Mouse (Mus musculus) heart, embryonic 10.5 days (tissue): ENCODE measurements around the gene Gna15. TPM values are rescaled to one million over a fixed set of nuclear protein-coding genes. Genes with fewer than 3 reads are reported as not detected.
A peak's percentile ranks its signal among the peaks of the same experiment; 100 is the strongest.

Experiments
- DNase-seq: peaks from one replicate; pipeline ENCODE4 v3.0.0-alpha.2; 2017; ENCODE audit warnings: low spot score
- H3K27ac ChIP-seq: fragments of 300-500 bp; sonication (generic); 2 replicates; pipeline ENCODE4 v1.5.1; 2016; ENCODE audit warnings: mild to moderate bottlenecking
- H3K27me3 ChIP-seq: fragments of 300-500 bp; sonication (generic); 2 replicates; pipeline ENCODE4 v1.6.1; 2016; ENCODE audit warnings: mild to moderate bottlenecking; ENCODE audit not compliant: poor library complexity, insufficient read depth, severe bottlenecking
- H3K36me3 ChIP-seq: fragments of 300-500 bp; sonication (generic); 2 replicates; pipeline ENCODE4 v1.6.1; 2016; ENCODE audit warnings: mild to moderate bottlenecking, moderate library complexity
- H3K4me1 ChIP-seq: fragments of 300-500 bp; sonication (generic); 2 replicates; pipeline ENCODE4 v1.6.1; 2016; ENCODE audit warnings: mild to moderate bottlenecking
- H3K4me3 ChIP-seq: fragments of 300-500 bp; sonication (generic); 2 replicates; pipeline ENCODE4 v1.5.1; 2016; ENCODE audit warnings: mild to moderate bottlenecking, moderate library complexity
- H3K9me3 ChIP-seq: fragments of 300-500 bp; sonication (generic); 2 replicates; pipeline ENCODE4 v1.6.1; 2016; ENCODE audit warnings: mild to moderate bottlenecking, moderate library complexity
- WGBS: fragments of 180-500 bp; shearing (Covaris S2); methylation state at CpG from one replicate; pipeline ENCODE4 v1.1.7; 2016; 5-methylcytosine and 5-hydroxymethylcytosine counted together
- polyA plus RNA-seq: library from polyadenylated mRNA; unstranded; fragments of >200 nt; fragmentation: Nextera tagmentation; extraction: Ambion mirVana; gene quantifications from 2 replicates; pipeline ENCODE4 v1.2.1, GENCODE M21; 2016

The Gna15 gene
- polyA plus RNA-seq, 1 experiment from 2014 or later = 2.8 TPM

GRCm38 (mm10) chr10:81536734-81537133, 12.7 kb upstream of the Gna15 start:
- no peak overlapping the region for H3K27ac ChIP-seq
- peaks cover 44% of the 10 kb centered on the region for H3K4me1 ChIP-seq
- DNase-seq = no peak
- no peaks in the 10 kb centered on the region for H3K9me3 ChIP-seq
- WGBS = 69% methylated on average over 6 of the region's 6 CpGs
- peaks cover 58% of the 10 kb centered on the region for H3K36me3 ChIP-seq
- no peak overlapping the region for H3K4me3 ChIP-seq
- no peaks in the 10 kb centered on the region for H3K27me3 ChIP-seq

- Histone ChIP-seq H3K9me3 (no peaks in the 10 kb centered on the region), H3K4me3 (no peak overlapping the region), H3K27me3 (no peaks in the 10 kb centered on the region), H3K36me3 (peaks cover 71% of the 10 kb centered on the region), H3K27ac (no peak overlapping the region), H3K4me1 (peaks cover 36% of the 10 kb centered on the region)
- no peak for DNase-seq
- WGBS = 57% methylated on average over 16 of the region's 16 CpGs
Observed at GRCm38 (mm10) chr10:81534826-81535225, 10.8 kb upstream of the Gna15 start.

DNA sequence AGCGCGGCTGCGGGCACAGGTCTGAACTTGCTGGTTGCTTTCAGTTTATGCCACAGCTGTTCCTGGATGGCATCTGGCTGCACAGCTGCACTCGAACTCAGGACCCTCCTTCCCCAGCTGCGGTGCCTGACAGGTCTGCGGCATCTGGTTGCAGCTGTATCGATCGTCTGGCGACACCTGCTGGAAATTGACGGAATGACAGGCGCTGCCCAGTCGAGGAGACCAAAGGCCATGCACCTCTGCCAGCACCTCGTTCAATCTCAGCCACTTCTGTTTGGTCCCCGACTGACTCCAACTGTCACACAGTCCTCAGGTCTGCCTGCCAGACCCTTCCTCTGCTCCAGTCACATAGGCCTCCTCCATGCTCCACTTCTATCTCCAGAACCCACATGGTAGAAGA, 2.8 kb upstream of the Gna15 start:
- H3K4me1 ChIP-seq = peaks cover 22% of the 10 kb centered on the region
- WGBS = 10% methylated on average over 14 of the region's 14 CpGs
- peaks cover 28% of the 10 kb centered on the region for H3K36me3 ChIP-seq
- H3K27me3 ChIP-seq = peaks cover 7% of the 10 kb centered on the region; the same call in 1 of the 2 replicates
- H3K27ac ChIP-seq = no peak overlapping the region
- H3K4me3 ChIP-seq = no peak overlapping the region
- peak; percentile 86 for DNase-seq
- no peaks in the 10 kb centered on the region for H3K9me3 ChIP-seq

DNA sequence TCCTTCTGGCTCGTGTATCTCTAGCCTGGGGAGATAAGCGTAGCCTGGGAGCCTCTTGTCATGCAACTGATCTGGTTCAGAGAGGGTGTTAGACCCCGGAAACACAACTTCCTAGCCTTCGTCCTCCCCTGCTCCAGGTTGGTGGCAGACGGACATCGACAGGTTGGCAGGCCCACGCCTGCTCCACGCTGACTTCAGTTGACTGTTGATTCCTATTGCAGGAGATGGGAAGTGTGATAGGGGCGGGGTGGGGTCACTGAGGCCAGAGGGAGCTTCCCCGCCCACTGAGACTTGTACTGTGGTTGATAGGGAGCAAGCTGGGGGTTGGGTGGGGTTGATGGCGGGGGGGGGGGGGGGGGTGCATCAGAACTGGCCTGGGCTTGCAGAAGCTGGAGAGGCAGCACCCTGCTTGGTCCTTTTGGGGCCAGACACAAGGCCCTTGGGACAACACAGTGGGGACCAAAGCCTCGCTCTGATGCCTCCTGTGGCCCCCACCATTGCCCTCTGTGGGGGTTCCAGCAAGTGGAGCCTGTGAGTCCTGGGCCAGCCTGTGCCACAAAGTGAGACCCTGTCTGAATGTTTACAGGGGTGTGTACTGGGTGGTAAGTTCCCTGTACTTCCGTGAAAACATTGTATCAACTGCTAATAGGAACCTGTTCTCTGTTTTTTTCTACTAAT, 1.1 kb upstream of the Gna15 start:
- H3K9me3 ChIP-seq = no peaks in the 10 kb centered on the region
- WGBS = 34% methylated on average over 12 of the region's 13 CpGs
- no peak for DNase-seq
- no peak overlapping the region for H3K4me3 ChIP-seq
- H3K4me1 ChIP-seq = peaks cover 22% of the 10 kb centered on the region
- H3K27ac ChIP-seq = peak overlapping the region; percentile 62; the same call in 1 of the 2 replicates
- H3K36me3 ChIP-seq = peaks cover 13% of the 10 kb centered on the region
- peaks cover 7% of the 10 kb centered on the region; the same call in 1 of the 2 replicates for H3K27me3 ChIP-seq

DNA sequence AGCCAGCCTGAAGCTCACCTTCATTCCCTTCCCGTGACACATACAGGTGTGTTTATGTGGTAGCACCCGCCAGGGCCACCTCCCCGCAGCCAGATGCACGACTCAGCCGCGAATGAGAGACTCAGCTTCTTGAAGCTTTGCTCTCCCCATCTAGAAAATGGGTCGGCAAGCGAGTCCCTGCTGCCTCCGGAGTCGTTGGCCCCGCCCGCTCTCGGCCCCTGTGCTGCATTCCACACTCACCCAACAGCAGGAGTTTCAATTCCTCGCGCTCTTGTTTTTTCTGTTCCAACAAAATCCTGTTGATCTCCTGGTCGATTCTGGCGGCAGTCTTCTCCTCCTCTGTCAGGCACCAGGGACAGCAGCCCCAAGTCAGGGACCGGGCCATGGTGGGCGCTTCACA, 455 bp downstream of the Gna15 start:
- Histone ChIP-seq H3K4me1 (peaks cover 26% of the 10 kb centered on the region), H3K27ac (peak overlapping the region; percentile 85), H3K27me3 (peaks cover 7% of the 10 kb centered on the region; the same call in 1 of the 2 replicates), H3K36me3 (no peaks in the 10 kb centered on the region; the same call in 1 of the 2 replicates), H3K4me3 (peak overlapping the region; percentile 50), H3K9me3 (no peaks in the 10 kb centered on the region)
- 9% methylated on average over 19 of the region's 19 CpGs for WGBS
- DNase-seq = no peak

GRCm38 (mm10) chr10:81523142-81523541, 883 bp downstream of the Gna15 start:
- no peak overlapping the region for H3K27ac ChIP-seq
- 70% methylated on average over 6 of the region's 6 CpGs for WGBS

GRCm38 (mm10) chr10:81519978-81520365, 4.1 kb downstream of the Gna15 start:
- no peak for DNase-seq
- Histone ChIP-seq H3K4me3 (no peak overlapping the region), H3K9me3 (no peaks in the 10 kb centered on the region), H3K27me3 (peaks cover 10% of the 10 kb centered on the region; the same call in 1 of the 2 replicates), H3K4me1 (peaks cover 22% of the 10 kb centered on the region), H3K36me3 (no peaks in the 10 kb centered on the region), H3K27ac (no peak overlapping the region)
- WGBS = 60% methylated on average over 3 of the region's 3 CpGs

More at GRCm38 (mm10) chr10:81523142-81523541, 883 bp downstream of the Gna15 start:
- Histone ChIP-seq H3K36me3 (no peaks in the 10 kb centered on the region), H3K4me3 (peak overlapping the region; percentile 50), H3K4me1 (peaks cover 26% of the 10 kb centered on the region), H3K27me3 (peaks cover 7% of the 10 kb centered on the region; the same call in 1 of the 2 replicates), H3K9me3 (no peaks in the 10 kb centered on the region)
- DNase-seq = no peak

DNA sequence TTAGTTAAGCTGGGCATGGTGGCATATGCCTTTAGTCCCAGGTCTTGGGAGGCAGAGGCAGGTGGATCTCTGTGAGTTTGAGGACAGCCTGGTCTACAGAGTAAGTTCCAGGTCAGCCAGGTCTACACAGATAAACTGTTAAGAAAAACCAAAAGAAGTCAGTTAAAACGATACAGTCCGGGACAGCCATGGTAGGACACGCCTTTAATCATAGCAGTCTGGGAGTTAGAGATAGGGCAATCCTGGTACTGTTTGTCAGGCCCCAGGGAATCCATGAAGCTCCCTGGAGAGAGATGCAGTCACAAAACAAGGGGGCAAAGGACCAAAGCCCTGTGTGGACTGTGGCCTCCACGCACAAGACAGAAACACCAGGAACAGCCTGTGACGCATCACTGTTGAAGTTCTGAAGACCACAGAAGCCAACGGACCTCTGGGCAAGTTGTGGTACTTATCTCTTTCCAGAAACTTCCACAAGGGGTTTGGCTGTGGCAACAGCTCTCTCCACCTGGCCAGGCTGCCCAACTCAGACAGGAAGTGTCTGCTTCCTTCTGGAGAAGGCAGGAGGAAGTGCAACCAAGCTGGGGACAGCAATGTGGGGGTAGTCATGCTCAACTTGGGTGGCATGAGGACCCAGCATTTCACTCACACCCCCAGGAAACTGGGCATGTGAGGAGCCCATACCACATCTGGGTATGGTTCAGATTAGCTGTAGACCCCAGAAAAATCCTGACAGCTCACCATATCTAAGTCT, 4.6 kb downstream of the Gna15 start:
- Histone ChIP-seq H3K4me1 (peaks cover 16% of the 10 kb centered on the region), H3K4me3 (no peak overlapping the region; the same call in 1 of the 2 replicates), H3K9me3 (no peaks in the 10 kb centered on the region), H3K27ac (no peak overlapping the region), H3K36me3 (peaks cover 2% of the 10 kb centered on the region; the same call in 1 of the 2 replicates), H3K27me3 (peaks cover 10% of the 10 kb centered on the region; the same call in 1 of the 2 replicates)
- DNase-seq = no peak
- WGBS = 63% methylated on average over 6 of the region's 6 CpGs

DNA sequence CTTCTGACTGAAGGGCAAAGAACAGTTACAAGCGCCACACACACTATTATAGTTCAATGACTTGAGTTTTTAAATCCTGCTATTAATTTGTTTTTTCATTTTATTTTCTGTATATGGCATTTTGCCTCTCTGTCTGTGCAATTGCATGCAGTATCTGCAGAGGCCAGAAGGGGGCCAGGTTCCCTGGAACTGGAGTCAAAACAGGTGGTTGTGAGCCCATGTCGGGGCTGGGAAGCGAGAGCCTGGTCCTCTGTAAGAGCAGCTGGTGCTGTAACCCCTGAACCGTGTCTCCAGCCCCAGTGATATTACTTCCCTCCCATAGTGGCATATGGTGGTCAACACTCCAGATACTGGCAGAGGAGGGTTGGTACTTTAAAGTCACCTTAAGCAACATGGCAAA, 5.5 kb downstream of the Gna15 start:
- H3K9me3 ChIP-seq = no peaks in the 10 kb centered on the region
- peaks cover 8% of the 10 kb centered on the region for H3K4me1 ChIP-seq
- no peak overlapping the region for H3K4me3 ChIP-seq
- peaks cover 9% of the 10 kb centered on the region for H3K36me3 ChIP-seq
- DNase-seq = no peak
- 15% methylated on average over 4 of the region's 4 CpGs for WGBS
- peaks cover 4% of the 10 kb centered on the region; the same call in 1 of the 2 replicates for H3K27me3 ChIP-seq
- H3K27ac ChIP-seq = no peak overlapping the region

GRCm38 (mm10) chr10:81517227-81517626, 6.8 kb downstream of the Gna15 start:
- WGBS = 69% methylated on average over 8 of the region's 8 CpGs
- peaks cover 13% of the 10 kb centered on the region for H3K36me3 ChIP-seq
- peaks cover 6% of the 10 kb centered on the region for H3K4me1 ChIP-seq
- H3K9me3 ChIP-seq = no peaks in the 10 kb centered on the region
- DNase-seq = no peak
- no peak overlapping the region for H3K27ac ChIP-seq
- H3K27me3 ChIP-seq = peaks cover 17% of the 10 kb centered on the region
- H3K4me3 ChIP-seq = no peak overlapping the region

DNA sequence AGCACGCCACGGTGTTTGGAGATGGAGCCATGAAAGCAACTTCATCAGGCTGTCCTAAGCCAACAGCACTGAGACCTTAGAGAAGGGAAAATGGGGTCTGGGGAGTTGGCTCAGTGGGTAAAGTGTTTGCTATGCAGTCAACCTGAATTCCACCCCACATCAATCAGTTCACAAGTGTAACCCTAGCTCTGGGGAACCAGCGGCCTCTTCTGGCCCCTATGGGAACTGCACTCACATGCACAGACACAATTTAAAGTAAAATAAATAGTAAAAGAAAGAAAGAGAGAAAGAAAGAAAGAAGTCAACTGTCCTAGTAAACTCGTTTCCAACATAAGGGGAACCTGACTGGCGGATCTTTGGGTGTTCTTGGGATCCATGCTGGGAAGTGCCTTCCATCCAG, 10.2 kb downstream of the Gna15 start:
- Histone ChIP-seq H3K27ac (no peak overlapping the region), H3K9me3 (no peaks in the 10 kb centered on the region), H3K4me1 (peaks cover 5% of the 10 kb centered on the region), H3K27me3 (peaks cover 32% of the 10 kb centered on the region), H3K4me3 (no peak overlapping the region), H3K36me3 (peaks cover 13% of the 10 kb centered on the region)
- 82% methylated on average over 5 of the region's 5 CpGs for WGBS
- DNase-seq = no peak

- no peak overlapping the region for H3K27ac ChIP-seq
- peaks cover 29% of the 10 kb centered on the region for H3K27me3 ChIP-seq
- DNase-seq = no peak
- peaks cover 13% of the 10 kb centered on the region for H3K36me3 ChIP-seq
- no peaks in the 10 kb centered on the region for H3K9me3 ChIP-seq
- WGBS = 75% methylated on average over 14 of the region's 14 CpGs
- H3K4me1 ChIP-seq = peaks cover 8% of the 10 kb centered on the region
- H3K4me3 ChIP-seq = no peak overlapping the region
Observed at GRCm38 (mm10) chr10:81510246-81510810, 13.7 kb downstream of the Gna15 start.
